Comparison of ENCODE assay signal across 10 mouse cellular contexts in the genomic region with DNA sequence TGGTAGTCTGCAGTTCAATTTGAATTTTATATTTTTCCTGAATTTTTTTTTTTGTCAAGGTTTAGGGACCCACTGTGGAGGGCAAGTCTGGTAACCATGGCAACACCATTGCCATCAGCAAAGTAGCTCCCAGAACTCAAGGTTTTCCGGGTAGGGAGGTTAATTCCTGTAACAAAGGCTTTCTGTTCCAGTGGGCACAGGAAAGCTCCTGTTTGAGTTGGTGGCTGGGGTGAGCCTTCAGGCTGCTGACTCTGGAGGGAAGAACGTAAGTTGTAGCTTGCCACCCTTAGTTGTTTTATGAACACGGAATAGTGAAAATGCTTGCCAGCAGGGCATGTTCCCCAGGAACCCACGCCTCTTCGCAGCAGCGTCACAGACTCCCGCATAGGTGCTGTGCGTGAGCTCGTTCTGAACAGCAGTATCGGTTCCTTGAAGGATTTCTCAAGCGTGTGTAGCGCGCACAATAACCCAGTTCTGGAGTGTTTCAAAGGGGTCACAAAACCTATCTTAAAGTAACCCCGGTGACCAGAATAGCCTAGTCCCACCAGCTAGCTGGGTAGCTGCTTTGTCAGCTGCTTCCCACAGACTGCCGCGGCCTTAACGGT. TPM values are rescaled to one million over a fixed set of nuclear protein-coding genes. Genes with fewer than 3 reads are reported as not detected.
A peak's percentile ranks its signal among the peaks of the same experiment; 100 is the strongest.
DNase-seq lines count a peak whose midpoint lies in the region; ATAC-seq lines count a peak whose summit lies in the region.
"Had no signal": no experiment of that assay in that cellular context is flagged by ENCODE, and none has a peak within 500 bp of the region (broad histone marks: within the 10 kb centered on the region; RNA-seq: fewer than 3 reads in every experiment).

A gene (plus strand): TSS at position 436 of the 605 bp plus-strand sequence.

- no peak within 1 kb of the TSS for H3K4me3 ChIP-seq in kidney, embryonic 16.5 days (ENCODE audit: low read length)
- H3K4me3 ChIP-seq in embryonic facial prominence, embryonic 10.5 days = peak within 1 kb of the TSS; percentile 13; the same call in 1 of the 2 replicates
- no peak within 1 kb of the TSS for H3K4me3 ChIP-seq in hindbrain, embryonic 14.5 days (replicated peaks; ENCODE audit: low read length)
- H3K4me3 ChIP-seq in midbrain, embryonic 11.5 days (ENCODE audit: low read depth, low read length) = no peak within 1 kb of the TSS
- H3K4me3 ChIP-seq in intestine, embryonic 15.5 days (replicated peaks) = no peak within 1 kb of the TSS
- H3K4me3 ChIP-seq: gastrocnemius, adult 2 months had no signal

- no peak within 1 kb of the TSS for H3K4me2 ChIP-seq in kidney, embryonic 16.5 days (replicated peaks; ENCODE audit: low read depth, low read length)
- peak within 1 kb of the TSS; percentile 29 for H3K4me2 ChIP-seq in hindbrain, embryonic 14.5 days (replicated peaks)
- no peak within 1 kb of the TSS for H3K4me2 ChIP-seq in midbrain, embryonic 11.5 days
- H3K4me2 ChIP-seq in intestine, embryonic 15.5 days (replicated peaks) = no peak within 1 kb of the TSS

- no peaks in the 10 kb centered on the region for H3K36me3 ChIP-seq in kidney, embryonic 16.5 days (ENCODE audit: insufficient read depth, low read length)
- H3K36me3 ChIP-seq in embryonic facial prominence, embryonic 10.5 days (replicated peaks) = no peaks in the 10 kb centered on the region
- no peaks in the 10 kb centered on the region for H3K36me3 ChIP-seq in hindbrain, embryonic 14.5 days (replicated peaks; ENCODE audit: control insufficient read depth, insufficient read depth)
- H3K36me3 ChIP-seq in midbrain, embryonic 11.5 days (ENCODE audit: control insufficient read depth, insufficient read depth, low read length) = no peaks in the 10 kb centered on the region
- H3K36me3 ChIP-seq in intestine, embryonic 15.5 days = no peaks in the 10 kb centered on the region

- WGBS in kidney, embryonic 16.5 days = 68% methylated on average over 17 of the region's 17 CpGs
- 58% methylated on average over 17 of the region's 17 CpGs for WGBS in embryonic facial prominence, embryonic 10.5 days
- 60% methylated on average over 17 of the region's 17 CpGs for WGBS in hindbrain, embryonic 14.5 days
- WGBS in midbrain, embryonic 11.5 days = 66% methylated on average over 17 of the region's 17 CpGs
- WGBS in intestine, embryonic 15.5 days = 72% methylated on average over 17 of the region's 17 CpGs

- no peak for DNase-seq in kidney, postnatal 25 days
- peak; percentile 30 for DNase-seq in embryonic facial prominence, embryonic 10.5 days (ENCODE audit: low spot score)
- peak; percentile 32 for DNase-seq in hindbrain, embryonic 14.5 days (ENCODE audit: low spot score)
- no peak for DNase-seq in midbrain, embryonic 11.5 days (ENCODE audit: low spot score, missing footprints)
- DNase-seq in adrenal gland, postnatal 4 days (ENCODE audit: low spot score in 2 of 2) = no peak
- DNase-seq: gastrocnemius, adult 2 months; kidney, postnatal 36 days had no signal

- H3K9ac ChIP-seq in kidney, embryonic 16.5 days (replicated peaks; ENCODE audit: low read length) = no peak within 1 kb of the TSS; the same call in 1 of the 2 replicates
- H3K9ac ChIP-seq in hindbrain, embryonic 14.5 days = no peak within 1 kb of the TSS
- H3K9ac ChIP-seq in midbrain, embryonic 11.5 days (ENCODE audit: low read length) = 0 out of 2 replicates have a peak within 1 kb of the TSS, but pooled peaks have one; percentile 25
- H3K9ac ChIP-seq in intestine, embryonic 15.5 days = no peak within 1 kb of the TSS

- H3K27ac ChIP-seq in kidney, embryonic 16.5 days (ENCODE audit: low read length) = peak within 1 kb of the TSS; percentile 14; the same call in 1 of the 2 replicates
- H3K27ac ChIP-seq in embryonic facial prominence, embryonic 10.5 days (replicated peaks) = peak within 1 kb of the TSS; percentile 72
- peak within 1 kb of the TSS; percentile 67 for H3K27ac ChIP-seq in hindbrain, embryonic 14.5 days
- H3K27ac ChIP-seq in midbrain, embryonic 11.5 days (ENCODE audit: low read depth, low read length) = no peak within 1 kb of the TSS
- H3K27ac ChIP-seq in intestine, embryonic 15.5 days = no peak within 1 kb of the TSS
- H3K27ac ChIP-seq: gastrocnemius, adult 2 months had no signal

- ATAC-seq in kidney, embryonic 16.5 days (ENCODE audit: low FRiP score, low TSS enrichment) = no peak
- ATAC-seq in hindbrain, embryonic 14.5 days (ENCODE audit: low FRiP score) = no peak
- ATAC-seq in midbrain, embryonic 11.5 days (ENCODE audit: low FRiP score) = 0 out of 2 replicates have a peak, but pooled peaks have one; percentile 22
- ATAC-seq in intestine, embryonic 15.5 days = no peak
- ATAC-seq in CD4-positive, CD25-positive, alpha-beta regulatory T cell, adult 4 months = no peak

- no peaks in the 10 kb centered on the region for H3K9me3 ChIP-seq in kidney, embryonic 16.5 days (ENCODE audit: low read length)
- no peaks in the 10 kb centered on the region for H3K9me3 ChIP-seq in embryonic facial prominence, embryonic 10.5 days
- no peaks in the 10 kb centered on the region for H3K9me3 ChIP-seq in hindbrain, embryonic 14.5 days (ENCODE audit: control insufficient read depth, low read length)
- no peaks in the 10 kb centered on the region for H3K9me3 ChIP-seq in midbrain, embryonic 11.5 days (ENCODE audit: control insufficient read depth, low read length)
- no peaks in the 10 kb centered on the region for H3K9me3 ChIP-seq in intestine, embryonic 15.5 days

- no peaks in the 10 kb centered on the region for H3K4me1 ChIP-seq in kidney, embryonic 16.5 days (ENCODE audit: insufficient read depth, low read length)
- H3K4me1 ChIP-seq in embryonic facial prominence, embryonic 10.5 days = 0 out of 2 replicates have a peak, but pooled peaks cover 6% of the 10 kb centered on the region
- H3K4me1 ChIP-seq in hindbrain, embryonic 14.5 days (replicated peaks; ENCODE audit: control insufficient read depth, insufficient read depth, low read length) = peaks cover 10% of the 10 kb centered on the region
- H3K4me1 ChIP-seq in midbrain, embryonic 11.5 days (ENCODE audit: control insufficient read depth, insufficient read depth, low read length) = no peaks in the 10 kb centered on the region
- H3K4me1 ChIP-seq in intestine, embryonic 15.5 days (replicated peaks) = no peaks in the 10 kb centered on the region

- H3K27me3 ChIP-seq in kidney, embryonic 16.5 days (ENCODE audit: insufficient read depth, low read length) = no peaks in the 10 kb centered on the region
- no peaks in the 10 kb centered on the region for H3K27me3 ChIP-seq in embryonic facial prominence, embryonic 10.5 days (replicated peaks; ENCODE audit: low read depth, poor library complexity, severe bottlenecking)
- no peaks in the 10 kb centered on the region for H3K27me3 ChIP-seq in hindbrain, embryonic 14.5 days (ENCODE audit: control insufficient read depth, insufficient read depth, low read length)
- H3K27me3 ChIP-seq in midbrain, embryonic 11.5 days (ENCODE audit: control insufficient read depth, insufficient read depth, low read length) = no peaks in the 10 kb centered on the region
- H3K27me3 ChIP-seq in intestine, embryonic 15.5 days (replicated peaks) = no peaks in the 10 kb centered on the region

RNA-seq across cellular contexts. Expression of the gene that starts here (rescaled TPM):
- polyA plus RNA-seq in kidney, embryonic 16.5 days (2015; fragmentation: Nextera tagmentation; extraction: Ambion mirVana) = 3.8 and 4.5 TPM in 2 replicates
- 0.24 and 0.32 TPM in 2 replicates for polyA plus RNA-seq in embryonic facial prominence, embryonic 10.5 days (2016; fragmentation: Nextera tagmentation; extraction: Ambion mirVana)
- 5.3 and 5.5 TPM in 2 replicates for polyA plus RNA-seq in hindbrain, embryonic 14.5 days (2014; fragmentation: Nextera tagmentation; extraction: Ambion mirVana)
- polyA plus RNA-seq in midbrain, embryonic 11.5 days (2014; fragmentation: Nextera tagmentation; extraction: Ambion mirVana) = 0.55 and 0.70 TPM in 2 replicates
- 1.1 and 2.2 TPM in 2 replicates for polyA plus RNA-seq in intestine, embryonic 15.5 days (2015; fragmentation: Nextera tagmentation; extraction: Ambion mirVana)
- polyA plus RNA-seq in CD4-positive, CD25-positive, alpha-beta regulatory T cell, adult 4 months (2017; shearing (Covaris generic)) = 1 to 10 TPM; 2.1 to 2.7 TPM
- 1 to 10 TPM in 1 of 2 experiments, under 1 TPM in 1; 0.37 to 1.8 TPM for total RNA-seq in adrenal gland, postnatal 4 days (2021)
- total RNA-seq: gastrocnemius, adult 2 months had no signal

Comparison
In these comparisons a context has a peak if more than half of its experiments do, and no peak if none do; other contexts are left out.
1. Peak in DNase-seq, H3K4me3 ChIP-seq and H3K27ac ChIP-seq in embryonic facial prominence, embryonic 10.5 days; RNA of the gene not detected or under 1 TPM.
2. Peak in ATAC-seq and H3K9ac ChIP-seq in midbrain, embryonic 11.5 days; RNA of the gene not detected or under 1 TPM.
3. H3K27ac ChIP-seq: peak in kidney, embryonic 16.5 days (single experiment) and hindbrain, embryonic 14.5 days (single experiment); none in midbrain, embryonic 11.5 days (single experiment) and intestine, embryonic 15.5 days (single experiment).